Mouse (Mus musculus) T-helper 2 cell (primary cell): ENCODE results near the gene Aaas.

Experiments
- in situ Hi-C: fragments of 300-600 bp; cut with MboI, MseI; formaldehyde crosslinking; loops from one replicate; pipeline ENCODE4 v1.15.1; 2025; ENCODE audit warnings: high pct_unique_total_duplicates

Aaas gene

GRCm38 (mm10) chr15:102310074-102310845, 40.3 kb downstream of the Aaas start:
- in situ Hi-C loops: loop anchor here (10.0 kb wide), 1 partner anchor 215 kb away; no protein-coding TSS in a partner anchor

GRCm38 (mm10) chr15:102308717-102309116, 41.9 kb downstream of the Aaas start:
- in situ Hi-C loops: no loop called here

GRCm38 (mm10) chr15:102302542-102302941, 48.0 kb downstream of the Aaas start:
- in situ Hi-C loops: no loop called here

- in situ Hi-C loops: no loop called here
Observed at GRCm38 (mm10) chr15:102296368-102297006, 54.1 kb downstream of the Aaas start.

- in situ Hi-C loops: no loop called here
Observed at GRCm38 (mm10) chr15:102295633-102296367, 54.8 kb downstream of the Aaas start, which contains the start of gene Espl1. Espl1 (plus strand) TSS chr15:102296266.
